Mouse (Mus musculus): ENCODE data around the gene Dnah17. TPM values are rescaled to one million over a fixed set of nuclear protein-coding genes. Genes with fewer than 3 reads are reported as not detected.

The Dnah17 gene
- polyA plus RNA-seq, 1 experiment from 2014 or later: 0.11 TPM

DNA sequence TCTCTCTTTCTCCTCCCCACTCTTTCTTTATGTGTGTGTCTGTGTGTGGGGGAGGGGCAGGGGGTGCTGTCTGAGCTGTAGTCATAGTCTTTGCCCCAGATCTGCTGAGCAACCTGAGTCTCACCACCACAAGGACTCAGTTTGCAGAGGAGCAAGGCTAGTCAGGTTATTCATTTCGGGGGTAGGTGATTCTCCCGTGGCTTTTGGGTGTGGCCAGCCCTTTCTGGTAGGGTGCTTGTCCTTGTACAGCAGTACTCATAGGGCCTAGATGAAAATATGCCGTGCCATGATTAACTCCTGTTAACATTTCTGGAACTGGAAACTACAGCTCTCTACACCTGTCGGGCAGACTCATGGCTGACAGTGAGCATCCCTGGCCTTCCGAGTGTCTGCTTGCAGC is 36.2 kb upstream of the Dnah17 start:
- Histone ChIP-seq H3K36me3 (replicated peaks; ENCODE audit: insufficient read depth, low read length) (peaks cover 63% of the 10 kb centered on the region), H3K27me3 (ENCODE audit: insufficient read depth, low read length) (no peaks in the 10 kb centered on the region), H3K4me2 (ENCODE audit: low read depth, low read length) (no peak overlapping the region), H3K27ac (ENCODE audit: low read depth) (no peak overlapping the region), H3K4me1 (ENCODE audit: insufficient read depth) (0 out of 2 replicates have a peak, but pooled peaks cover 2% of the 10 kb centered on the region), H3K4me3 (ENCODE audit: low read depth, low read length) (no peak overlapping the region), H3K9me3 (ENCODE audit: low read length) (no peaks in the 10 kb centered on the region), H3K9ac (replicated peaks) (no peak overlapping the region)
- DNase-seq (no peak), ATAC-seq (no peak)
- no peak for TF ChIP-seq CTCF (IDR thresholded peaks at IDR 0.05; ENCODE audit: low read depth)
- TF ChIP-seq EP300 (IDR thresholded peaks at IDR 0.05; ENCODE audit: low read depth): no peak
- WGBS (ENCODE audit: insufficient replicate concordance): 73% methylated on average over 5 of the region's 5 CpGs

- Histone ChIP-seq H3K4me1 (ENCODE audit: insufficient read depth) (0 out of 2 replicates have a peak, but pooled peaks cover 2% of the 10 kb centered on the region), H3K4me2 (ENCODE audit: low read depth, low read length) (no peak overlapping the region), H3K9me3 (ENCODE audit: low read length) (no peaks in the 10 kb centered on the region), H3K27me3 (ENCODE audit: insufficient read depth, low read length) (no peaks in the 10 kb centered on the region), H3K27ac (ENCODE audit: low read depth) (no peak overlapping the region), H3K36me3 (replicated peaks; ENCODE audit: insufficient read depth, low read length) (peaks cover 62% of the 10 kb centered on the region), H3K4me3 (ENCODE audit: low read depth, low read length) (no peak overlapping the region), H3K9ac (replicated peaks) (no peak overlapping the region)
- no peak for DNase-seq
- TF ChIP-seq CTCF (IDR thresholded peaks at IDR 0.05; ENCODE audit: low read depth) (no peak), EP300 (IDR thresholded peaks at IDR 0.05; ENCODE audit: low read depth) (no peak)
- 77% methylated on average over 11 of the region's 11 CpGs for WGBS (ENCODE audit: insufficient replicate concordance)
- no peak for ATAC-seq
These were observed 35.2 kb upstream of the Dnah17 start for GRCm38 (mm10) chr11:118165681-118166080.

- TF ChIP-seq CTCF (IDR thresholded peaks at IDR 0.05; ENCODE audit: low read depth): no peak
- TF ChIP-seq EP300 (IDR thresholded peaks at IDR 0.05; ENCODE audit: low read depth): no peak
- H3K4me2 ChIP-seq (ENCODE audit: low read depth, low read length): no peak overlapping the region
- ATAC-seq (no peak), DNase-seq (no peak)
- H3K27ac ChIP-seq (ENCODE audit: low read depth): no peak overlapping the region
- H3K4me1 ChIP-seq (ENCODE audit: insufficient read depth): 0 out of 2 replicates have a peak, but pooled peaks cover 2% of the 10 kb centered on the region
- H3K27me3 ChIP-seq (ENCODE audit: insufficient read depth, low read length): no peaks in the 10 kb centered on the region
- WGBS (ENCODE audit: insufficient replicate concordance): 80% methylated on average over 8 of the region's 8 CpGs
- peaks cover 51% of the 10 kb centered on the region for H3K36me3 ChIP-seq (replicated peaks; ENCODE audit: insufficient read depth, low read length)
- no peak overlapping the region for H3K9ac ChIP-seq (replicated peaks)
- no peaks in the 10 kb centered on the region for H3K9me3 ChIP-seq (ENCODE audit: low read length)
- H3K4me3 ChIP-seq (ENCODE audit: low read depth, low read length): no peak overlapping the region
These were observed 34.1 kb upstream of the Dnah17 start for GRCm38 (mm10) chr11:118164566-118164965.

GRCm38 (mm10) chr11:118162245-118162644 is 31.8 kb upstream of the Dnah17 start:
- no peaks in the 10 kb centered on the region for H3K9me3 ChIP-seq (ENCODE audit: low read length)
- H3K4me1 ChIP-seq (ENCODE audit: insufficient read depth): 0 out of 2 replicates have a peak, but pooled peaks cover 2% of the 10 kb centered on the region
- no peak overlapping the region for H3K9ac ChIP-seq (replicated peaks)
- ATAC-seq (no peak), DNase-seq (no peak)
- H3K27ac ChIP-seq (ENCODE audit: low read depth): no peak overlapping the region
- 74% methylated on average over 10 of the region's 10 CpGs for WGBS (ENCODE audit: insufficient replicate concordance)
- H3K4me3 ChIP-seq (ENCODE audit: low read depth, low read length): no peak overlapping the region
- H3K36me3 ChIP-seq (replicated peaks; ENCODE audit: insufficient read depth, low read length): peaks cover 30% of the 10 kb centered on the region
- H3K27me3 ChIP-seq (ENCODE audit: insufficient read depth, low read length): no peaks in the 10 kb centered on the region
- TF ChIP-seq CTCF (IDR thresholded peaks at IDR 0.05; ENCODE audit: low read depth) (no peak), EP300 (IDR thresholded peaks at IDR 0.05; ENCODE audit: low read depth) (no peak)
- H3K4me2 ChIP-seq (ENCODE audit: low read depth, low read length): no peak overlapping the region

DNA sequence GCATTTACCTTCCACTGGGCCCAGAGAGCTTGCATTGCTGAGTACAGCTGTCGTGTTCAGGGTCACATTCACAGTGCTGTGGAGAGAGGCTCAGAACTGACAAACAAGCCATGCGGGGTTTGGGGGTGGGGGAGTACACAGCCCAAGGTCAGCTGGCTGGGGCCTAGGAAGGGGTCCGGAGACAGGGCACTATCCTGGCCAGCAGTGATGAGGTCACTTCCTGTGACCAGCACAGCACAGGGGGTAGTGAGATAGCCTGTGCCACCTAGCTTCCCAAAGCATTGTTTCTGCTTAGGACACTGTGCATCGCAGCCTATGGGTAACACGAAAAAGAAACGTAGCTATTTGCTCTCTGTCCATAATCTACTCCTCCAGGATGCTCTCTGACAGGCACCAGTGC is 30.8 kb upstream of the Dnah17 start:
- no peak overlapping the region for H3K4me3 ChIP-seq (ENCODE audit: low read depth, low read length)
- no peaks in the 10 kb centered on the region for H3K9me3 ChIP-seq (ENCODE audit: low read length)
- H3K4me1 ChIP-seq (ENCODE audit: insufficient read depth): 0 out of 2 replicates have a peak, but pooled peaks cover 2% of the 10 kb centered on the region
- peaks cover 20% of the 10 kb centered on the region for H3K36me3 ChIP-seq (replicated peaks; ENCODE audit: insufficient read depth, low read length)
- DNase-seq (no peak), ATAC-seq (peak; percentile 63)
- no peak overlapping the region for H3K9ac ChIP-seq (replicated peaks)
- H3K27me3 ChIP-seq (ENCODE audit: insufficient read depth, low read length): no peaks in the 10 kb centered on the region
- 55% methylated on average over 6 of the region's 6 CpGs for WGBS (ENCODE audit: insufficient replicate concordance)
- no peak overlapping the region for H3K27ac ChIP-seq (ENCODE audit: low read depth)
- no peak for TF ChIP-seq CTCF (IDR thresholded peaks at IDR 0.05; ENCODE audit: low read depth)
- no peak overlapping the region for H3K4me2 ChIP-seq (ENCODE audit: low read depth, low read length)

GRCm38 (mm10) chr11:118160763-118161162 is 30.3 kb upstream of the Dnah17 start:
- TF ChIP-seq EP300 (IDR thresholded peaks at IDR 0.05; ENCODE audit: low read depth) (no peak), CTCF (IDR thresholded peaks at IDR 0.05; ENCODE audit: low read depth) (no peak)
- Histone ChIP-seq H3K27ac (ENCODE audit: low read depth) (no peak overlapping the region), H3K9me3 (ENCODE audit: low read length) (no peaks in the 10 kb centered on the region), H3K4me3 (ENCODE audit: low read depth, low read length) (no peak overlapping the region), H3K9ac (replicated peaks) (no peak overlapping the region), H3K4me2 (ENCODE audit: low read depth, low read length) (no peak overlapping the region), H3K4me1 (ENCODE audit: insufficient read depth) (0 out of 2 replicates have a peak, but pooled peaks cover 2% of the 10 kb centered on the region), H3K27me3 (ENCODE audit: insufficient read depth, low read length) (no peaks in the 10 kb centered on the region), H3K36me3 (replicated peaks; ENCODE audit: insufficient read depth, low read length) (peaks cover 15% of the 10 kb centered on the region)
- WGBS (ENCODE audit: insufficient replicate concordance): 64% methylated on average over 2 of the region's 2 CpGs
- ATAC-seq (no peak), DNase-seq (no peak)

DNA sequence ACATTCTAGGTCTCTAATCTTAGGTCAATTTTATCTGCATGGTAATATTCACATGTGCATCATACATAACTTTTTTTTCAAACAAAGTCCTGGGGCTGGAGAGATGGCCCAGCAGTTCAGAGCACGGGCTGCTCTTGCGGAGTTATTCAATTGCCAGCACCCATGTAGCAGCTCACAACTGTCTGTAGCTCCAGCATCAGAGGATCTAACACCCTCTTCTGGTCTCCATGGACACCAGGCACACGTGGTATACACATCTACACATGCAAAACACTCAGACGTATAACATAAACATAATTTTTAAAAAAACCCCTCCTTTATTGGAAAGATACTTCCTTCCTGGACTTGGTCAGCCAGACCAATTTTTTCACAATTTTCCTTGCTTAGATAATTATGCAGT is 28.3 kb upstream of the Dnah17 start:
- no peak for ATAC-seq
- Histone ChIP-seq H3K4me1 (ENCODE audit: insufficient read depth) (0 out of 2 replicates have a peak, but pooled peaks cover 2% of the 10 kb centered on the region), H3K27me3 (ENCODE audit: insufficient read depth, low read length) (no peaks in the 10 kb centered on the region), H3K36me3 (replicated peaks; ENCODE audit: insufficient read depth, low read length) (peaks cover 7% of the 10 kb centered on the region; the same call in 1 of the 2 replicates), H3K4me3 (ENCODE audit: low read depth, low read length) (no peak overlapping the region), H3K27ac (ENCODE audit: low read depth) (no peak overlapping the region), H3K9ac (replicated peaks) (no peak overlapping the region), H3K4me2 (ENCODE audit: low read depth, low read length) (no peak overlapping the region), H3K9me3 (ENCODE audit: low read length) (no peaks in the 10 kb centered on the region)
- 65% methylated on average over 4 of the region's 4 CpGs for WGBS (ENCODE audit: insufficient replicate concordance)
- DNase-seq: no peak
- TF ChIP-seq CTCF (IDR thresholded peaks at IDR 0.05; ENCODE audit: low read depth) (no peak), EP300 (IDR thresholded peaks at IDR 0.05; ENCODE audit: low read depth) (no peak)

All from liver, postnatal 0 days (tissue).